Mouse (Mus musculus) hindbrain, postnatal 0 days (tissue): Measurements from ENCODE around the gene Tk1. TPM values are rescaled to one million over a fixed set of nuclear protein-coding genes. Genes with fewer than 3 reads are reported as not detected.

ENCODE experiments used
- ATAC-seq: fragments of 200-750 bp; cut with Nextera tagmentation; 2 replicates; pipeline ENCODE4 v1.8.0; 2017; ENCODE audit warnings: mild to moderate bottlenecking, moderate TSS enrichment, moderate library complexity
- DNase-seq: peaks from one replicate; pipeline ENCODE4 v3.0.0-alpha.2; 2015; ENCODE audit warnings: low spot score
- H3K27ac ChIP-seq: fragments of 300-500 bp; sonication (generic); 2 replicates; pipeline ENCODE4 v1.5.1; 2014; ENCODE audit warnings: mild to moderate bottlenecking
- H3K27me3 ChIP-seq: fragments of 300-500 bp; sonication (generic); 2 replicates; pipeline ENCODE4 v1.6.1; 2014; ENCODE audit warnings: low read length, mixed read lengths; ENCODE audit not compliant: insufficient read depth
- H3K36me3 ChIP-seq: fragments of 300-500 bp; sonication (generic); 2 replicates; pipeline ENCODE4 v1.6.1; 2014; ENCODE audit warnings: low read length, mixed read lengths; ENCODE audit not compliant: insufficient read depth
- H3K4me1 ChIP-seq: fragments of 300-500 bp; sonication (generic); 2 replicates; pipeline ENCODE4 v1.6.1; 2014; ENCODE audit warnings: antibody characterized with exemption, low read length, mixed read lengths; ENCODE audit not compliant: insufficient read depth
- H3K4me2 ChIP-seq: fragments of 300-500 bp; sonication (generic); 2 replicates; pipeline ENCODE4 v1.6.1; 2014; ENCODE audit warnings: low read depth, mild to moderate bottlenecking, low read length, moderate library complexity, mixed read lengths
- H3K4me3 ChIP-seq: fragments of 300-500 bp; sonication (generic); 2 replicates; pipeline ENCODE4 v1.5.1; 2014; ENCODE audit warnings: low read length
- H3K9ac ChIP-seq: fragments of 300-500 bp; sonication (generic); replicated peaks from 2 replicates; pipeline ENCODE4 v1.6.1; 2014; ENCODE audit warnings: mild to moderate bottlenecking, low read length, moderate library complexity, mixed read lengths
- H3K9me3 ChIP-seq: fragments of 300-500 bp; sonication (generic); 2 replicates; pipeline ENCODE4 v1.6.1; 2016; ENCODE audit warnings: low read length, mixed read lengths
- CTCF ChIP-seq: IDR thresholded peaks from 2 replicates; pipeline ENCODE4 v1.5.1; 2016; ENCODE audit warnings: antibody characterized with exemption, control low read depth, low read depth
- WGBS: fragments of 180-500 bp; shearing (Covaris S2); extraction: QIAGEN DNeasy Blood & Tissue Kit; methylation state at CpG from one replicate; pipeline ENCODE4 v1.1.7; 2014; 5-methylcytosine and 5-hydroxymethylcytosine counted together
- polyA plus RNA-seq: library from polyadenylated mRNA; unstranded; fragments of >200 nt; fragmentation: Nextera tagmentation; extraction: Ambion mirVana; gene quantifications from 2 replicates; pipeline ENCODE4 v1.2.1, GENCODE M21; 2015
- total RNA-seq: library from RNA; depleted of rRNA; stranded (reverse); fragments of >200 nt; gene quantifications from 2 replicates; pipeline ENCODE4 v1.2.3, GENCODE M21; 2014

Gene Tk1
- total and polyA plus RNA-seq, 2 experiments from 2014 or later = 21.2 to 26.1 TPM

- H3K36me3 ChIP-seq = no peaks in the 10 kb centered on the region
- TF ChIP-seq CTCF = peak; percentile 99
- ATAC-seq (peak; percentile 22), DNase-seq (peak; percentile 92)
- WGBS = 28% methylated on average over 12 of the region's 12 CpGs
- no peak overlapping the region for H3K27ac ChIP-seq
- H3K9me3 ChIP-seq = no peaks in the 10 kb centered on the region
- no peak overlapping the region for H3K4me2 ChIP-seq
- H3K27me3 ChIP-seq = no peaks in the 10 kb centered on the region
- no peak overlapping the region for H3K4me3 ChIP-seq
- peaks cover 3% of the 10 kb centered on the region; the same call in 1 of the 2 replicates for H3K4me1 ChIP-seq
- H3K9ac ChIP-seq = no peak overlapping the region
Observed at GRCm38 (mm10) chr11:117870688-117871365, 44.9 kb upstream of the Tk1 start.

GRCm38 (mm10) chr11:117865988-117866387 lies 40.1 kb upstream of the Tk1 start:
- DNase-seq (peak; percentile 67), ATAC-seq (peak; percentile 36; the same call in 1 of the 2 replicates)
- TF ChIP-seq CTCF = no peak
- H3K9ac ChIP-seq = no peak overlapping the region
- H3K4me1 ChIP-seq = peaks cover 3% of the 10 kb centered on the region; the same call in 1 of the 2 replicates
- no peaks in the 10 kb centered on the region for H3K27me3 ChIP-seq
- no peaks in the 10 kb centered on the region for H3K36me3 ChIP-seq
- H3K4me2 ChIP-seq = no peak overlapping the region
- WGBS = 11% methylated on average over 6 of the region's 6 CpGs
- H3K27ac ChIP-seq = no peak overlapping the region
- no peak overlapping the region for H3K4me3 ChIP-seq
- H3K9me3 ChIP-seq = no peaks in the 10 kb centered on the region

GRCm38 (mm10) chr11:117864805-117865204 lies 38.9 kb upstream of the Tk1 start:
- Histone ChIP-seq H3K4me2 (no peak overlapping the region), H3K4me1 (no peaks in the 10 kb centered on the region; the same call in 1 of the 2 replicates), H3K4me3 (no peak overlapping the region), H3K9ac (no peak overlapping the region), H3K27ac (no peak overlapping the region), H3K36me3 (no peaks in the 10 kb centered on the region), H3K9me3 (no peaks in the 10 kb centered on the region), H3K27me3 (no peaks in the 10 kb centered on the region)
- 54% methylated on average over 2 of the region's 2 CpGs for WGBS
- DNase-seq = no peak
- ATAC-seq = no peak
- no peak for TF ChIP-seq CTCF

GRCm38 (mm10) chr11:117863174-117863856 lies 37.4 kb upstream of the Tk1 start:
- no peaks in the 10 kb centered on the region; the same call in 1 of the 2 replicates for H3K4me1 ChIP-seq
- ATAC-seq (no peak), DNase-seq (no peak)
- no peak overlapping the region for H3K9ac ChIP-seq
- H3K4me3 ChIP-seq = no peak overlapping the region
- WGBS = 34% methylated on average over 11 of the region's 11 CpGs
- H3K9me3 ChIP-seq = no peaks in the 10 kb centered on the region
- no peak for TF ChIP-seq CTCF
- H3K27me3 ChIP-seq = no peaks in the 10 kb centered on the region
- H3K36me3 ChIP-seq = no peaks in the 10 kb centered on the region
- H3K4me2 ChIP-seq = no peak overlapping the region
- H3K27ac ChIP-seq = no peak overlapping the region

GRCm38 (mm10) chr11:117860601-117861000 lies 34.7 kb upstream of the Tk1 start, which contains the start of gene Tmem235:
Tmem235 (plus strand) TSS chr11:117860752.
- 4% methylated on average over 23 of the region's 23 CpGs for whole genome bisulfite sequencing
- 0 out of 2 replicates have a peak within 1 kb of the TSS, but pooled peaks have one; percentile 10 for H3K4me2 ChIP-seq
- TF ChIP-seq CTCF = no peak
- H3K4me3 ChIP-seq = no peak within 1 kb of the TSS
- H3K36me3 ChIP-seq = peaks cover 2% of the 10 kb centered on the region; the same call in 1 of the 2 replicates
- DNase-seq (no peak), ATAC-seq (no peak)
- no peak within 1 kb of the TSS for H3K27ac ChIP-seq
- no peaks in the 10 kb centered on the region for H3K4me1 ChIP-seq
- H3K9me3 ChIP-seq = no peaks in the 10 kb centered on the region
- peak within 1 kb of the TSS; percentile 35; the same call in 1 of the 2 replicates for H3K9ac ChIP-seq
- H3K27me3 ChIP-seq = no peaks in the 10 kb centered on the region

- Histone ChIP-seq H3K4me1 (no peaks in the 10 kb centered on the region), H3K27me3 (no peaks in the 10 kb centered on the region), H3K4me2 (no peak overlapping the region), H3K27ac (no peak overlapping the region), H3K9ac (no peak overlapping the region), H3K36me3 (peaks cover 2% of the 10 kb centered on the region; the same call in 1 of the 2 replicates), H3K9me3 (no peaks in the 10 kb centered on the region), H3K4me3 (no peak overlapping the region)
- ATAC-seq (no peak), DNase-seq (no peak)
- no peak for TF ChIP-seq CTCF
- WGBS = 32% methylated on average over 3 of the region's 3 CpGs
Observed at GRCm38 (mm10) chr11:117858392-117858791, 32.5 kb upstream of the Tk1 start.
